Mouse (Mus musculus) fibroblast of lung, adult 2 months (primary cell): ENCODE data around the gene Klhl40.

Experiments
- DNase-seq: peaks from one replicate; pipeline ENCODE4 v3.0.0-alpha.2; 2011; ENCODE audit warnings: low read depth

Klhl40 gene

DNA sequence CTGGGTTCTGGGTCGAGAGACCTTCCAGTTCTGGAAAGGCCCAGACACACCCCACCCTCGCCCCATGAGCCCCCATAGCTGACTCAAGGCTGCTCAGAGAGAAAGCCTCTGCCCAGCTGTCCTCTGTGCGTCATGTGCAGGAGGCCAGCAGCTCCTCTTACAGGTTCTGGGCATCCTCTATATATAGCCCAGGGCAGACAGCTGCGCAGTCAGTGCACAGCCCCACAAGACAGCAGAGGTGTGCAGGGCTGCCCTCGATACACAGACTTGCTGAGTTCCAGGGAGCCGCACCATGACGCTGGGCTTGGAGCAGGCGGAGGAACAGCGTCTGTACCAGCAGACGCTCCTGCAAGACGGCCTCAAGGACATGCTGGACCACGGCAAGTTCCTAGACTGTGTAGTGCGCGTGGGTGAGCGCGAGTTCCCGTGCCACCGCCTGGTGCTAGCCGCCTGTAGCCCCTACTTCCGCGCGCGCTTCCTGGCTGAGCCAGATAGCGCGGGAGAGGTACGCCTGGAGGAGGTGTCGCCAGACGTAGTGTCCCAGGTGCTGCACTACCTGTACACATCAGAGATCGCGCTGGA, at the start of gene Klhl40:
Klhl40 (plus strand) TSS at position 124 of the 582 bp plus-strand sequence.
- DNase-seq: no peak

- DNase-seq: no peak
These were observed 36.9 kb upstream of the Klhl40 start for GRCm38 (mm10) chr9:121740490-121740889.

DNA sequence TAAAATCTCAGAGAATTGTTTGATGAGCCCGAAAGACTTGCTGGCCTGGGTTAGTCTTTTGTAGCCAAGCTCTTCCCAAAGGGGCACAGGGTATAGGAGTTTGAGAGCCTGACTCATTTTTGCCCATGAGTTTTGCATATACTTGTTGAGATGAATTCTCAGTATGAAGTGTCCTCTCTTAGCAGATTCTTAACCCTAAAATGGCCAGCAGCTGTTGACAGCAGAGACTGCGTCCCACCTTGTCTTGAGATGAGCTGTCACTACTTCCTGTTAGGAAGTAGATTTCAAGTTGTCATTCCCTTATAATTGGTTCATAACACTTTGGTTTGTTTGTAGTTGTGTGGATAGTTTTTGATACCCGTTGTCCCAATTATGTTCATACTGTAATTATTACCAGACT, 36.2 kb upstream of the Klhl40 start:
- no peak for DNase-seq

GRCm38 (mm10) chr9:121744051-121744450, 33.4 kb upstream of the Klhl40 start:
- no peak for DNase-seq

DNA sequence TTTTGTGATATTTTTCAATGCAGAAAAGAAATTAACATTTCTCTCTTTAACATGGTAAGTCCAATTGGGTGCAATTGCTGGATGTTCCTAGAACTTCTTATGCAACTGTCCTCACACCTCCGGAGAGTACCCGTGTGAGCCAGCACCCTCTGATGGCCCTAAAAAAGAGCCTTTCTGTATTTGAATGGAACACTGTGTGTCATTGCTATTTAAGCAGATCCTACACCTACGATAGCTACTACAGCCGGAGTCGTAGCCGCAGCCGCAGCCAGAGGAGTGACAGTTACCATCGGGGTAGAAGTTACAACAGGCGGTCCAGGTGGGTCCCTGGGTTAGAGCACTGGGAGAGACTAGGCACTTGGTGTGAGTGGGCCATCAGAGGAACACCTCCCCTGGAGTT, 24.6 kb upstream of the Klhl40 start:
- DNase-seq: no peak

GRCm38 (mm10) chr9:121754624-121755023, 22.8 kb upstream of the Klhl40 start:
- no peak for DNase-seq

GRCm38 (mm10) chr9:121756785-121757184, 20.6 kb upstream of the Klhl40 start:
- no peak for DNase-seq

DNA sequence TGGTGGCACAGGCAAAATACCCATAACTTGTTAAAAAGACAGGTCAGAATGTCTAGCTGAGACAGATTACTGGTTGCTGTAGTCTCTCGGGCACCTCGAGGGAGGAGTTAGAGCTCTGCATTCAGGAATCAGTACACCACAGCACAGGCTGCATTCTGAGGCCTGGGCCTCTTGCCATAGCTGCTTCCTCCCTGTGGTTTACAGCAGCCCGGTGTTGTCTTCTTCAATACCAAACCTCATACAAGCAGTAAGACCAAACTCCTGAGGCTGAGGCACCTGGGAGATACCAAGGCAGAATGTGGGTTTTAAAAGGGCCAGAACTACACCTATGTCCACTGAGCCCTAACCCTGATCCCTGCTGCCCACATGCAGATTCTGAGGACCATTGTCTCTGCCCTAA, 20.0 kb upstream of the Klhl40 start:
- peak; percentile 25 for DNase-seq

- DNase-seq: peak; percentile 53
These were observed 19.3 kb upstream of the Klhl40 start for GRCm38 (mm10) chr9:121757835-121758814.

DNA sequence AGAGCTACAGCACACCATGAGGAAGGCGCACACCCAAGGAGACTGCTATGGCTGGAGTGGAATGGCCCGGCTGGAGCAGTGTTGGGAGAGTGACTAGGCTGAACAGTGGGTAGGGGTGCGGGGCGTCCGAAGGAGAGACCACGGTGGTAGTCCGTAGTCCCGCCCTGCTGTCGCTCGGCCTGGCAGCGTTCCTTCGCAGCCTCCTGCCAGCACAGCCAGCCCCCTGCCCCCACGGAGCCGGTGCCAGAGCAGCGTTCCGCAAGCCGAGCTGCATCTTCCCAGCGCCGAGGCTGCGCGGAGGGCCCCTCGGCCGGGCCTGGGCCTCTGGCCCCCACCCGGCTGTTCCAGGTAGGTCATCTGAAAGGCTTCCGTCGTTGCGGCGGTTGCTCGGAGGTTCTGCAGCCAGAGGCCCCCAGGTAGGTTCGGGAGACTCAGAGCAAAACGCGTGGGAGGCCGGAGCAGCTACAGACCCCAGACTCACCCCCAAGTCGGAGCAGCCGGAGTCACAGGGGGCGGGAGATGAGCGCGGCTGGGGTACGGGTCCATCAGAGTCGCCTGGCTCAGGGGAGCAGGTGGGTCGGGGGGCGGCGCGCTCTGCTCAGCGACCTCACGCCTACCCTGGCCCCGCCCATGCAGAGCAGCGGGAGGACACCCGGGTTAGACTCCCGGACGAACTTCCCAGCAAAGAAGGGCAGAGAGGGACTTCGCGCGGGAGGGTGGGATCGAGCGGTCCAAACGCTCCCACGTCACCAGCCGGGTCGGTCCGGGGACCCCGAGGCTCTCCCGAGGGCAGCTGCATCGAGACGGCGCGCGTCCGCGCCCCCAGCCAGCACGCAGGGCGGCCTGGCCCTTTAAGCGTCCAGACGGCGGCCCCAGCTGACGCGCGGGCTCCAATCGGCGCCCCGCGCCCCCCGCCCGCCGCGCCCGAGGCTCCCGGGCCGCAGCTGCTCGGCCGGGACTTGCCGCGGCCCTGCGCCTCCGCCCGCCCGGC, 18.0 kb upstream of the Klhl40 start, which contains the start of gene Zfp651:
Zfp651 (plus strand) TSS at position 240 of the 991 bp plus-strand sequence.
- peak; percentile 22 for DNase-seq

- DNase-seq: peak; percentile 19
These were observed 16.9 kb upstream of the Klhl40 start for GRCm38 (mm10) chr9:121760271-121761090.

GRCm38 (mm10) chr9:121761091-121761665, 16.2 kb upstream of the Klhl40 start:
- DNase-seq: peak; percentile 46

- DNase-seq: no peak
These were observed 15.6 kb upstream of the Klhl40 start for GRCm38 (mm10) chr9:121761787-121762186.

DNA sequence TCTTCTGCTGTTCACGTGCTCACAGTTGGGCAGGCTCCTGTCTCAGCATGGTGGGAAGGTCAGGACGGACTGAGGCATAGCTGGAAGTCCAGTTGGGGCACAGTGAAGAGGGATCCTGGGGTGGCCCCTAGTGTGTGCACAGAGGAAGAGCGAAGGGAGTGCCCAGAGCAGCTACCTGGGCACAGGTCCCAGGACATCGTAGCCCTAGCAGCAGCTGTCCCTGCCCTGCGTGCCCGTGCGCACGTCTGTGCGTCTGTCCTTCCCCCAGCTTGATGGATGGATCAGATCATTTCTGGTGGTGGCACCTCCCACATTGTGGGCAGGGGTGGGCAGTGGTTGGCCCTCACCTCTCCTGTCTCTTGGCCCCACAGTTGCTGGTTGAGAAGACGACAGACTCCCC, 15.2 kb upstream of the Klhl40 start:
- no peak for DNase-seq

DNA sequence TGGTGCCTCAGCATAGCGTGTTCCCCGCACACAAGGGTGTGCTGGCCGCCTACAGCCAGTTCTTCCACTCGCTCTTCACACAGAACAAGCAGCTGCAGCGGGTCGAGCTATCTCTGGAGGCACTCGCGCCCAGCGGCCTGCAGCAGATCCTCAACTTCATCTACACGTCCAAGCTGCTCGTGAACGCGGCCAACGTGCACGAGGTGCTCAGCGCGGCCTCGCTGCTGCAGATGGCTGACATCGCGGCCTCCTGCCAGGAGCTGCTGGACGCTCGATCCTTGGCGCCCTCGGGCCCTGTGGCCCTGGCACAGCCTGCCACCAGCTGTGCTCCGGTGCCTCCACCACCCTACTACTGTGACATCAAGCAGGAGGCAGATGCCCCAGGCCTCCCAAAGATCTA, 14.6 kb upstream of the Klhl40 start:
- DNase-seq: no peak

DNA sequence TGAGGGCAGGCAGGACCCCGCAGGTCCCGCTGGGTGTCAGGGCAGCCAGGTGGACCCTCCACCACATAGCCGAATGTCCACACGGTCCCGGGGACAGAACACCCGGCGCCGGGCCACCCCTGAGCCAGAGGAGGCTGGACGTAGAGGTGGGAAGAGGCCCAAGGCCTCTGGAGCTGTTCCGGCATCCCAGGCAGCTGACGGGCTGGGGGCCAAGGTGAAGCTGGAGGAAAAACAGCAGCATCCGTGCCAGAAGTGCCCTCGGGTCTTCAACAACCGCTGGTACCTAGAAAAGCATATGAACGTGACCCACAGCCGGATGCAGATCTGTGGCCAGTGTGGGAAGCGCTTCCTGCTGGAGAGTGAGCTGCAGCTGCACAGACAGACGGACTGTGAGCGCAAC, 13.7 kb upstream of the Klhl40 start:
- DNase-seq: no peak

DNA sequence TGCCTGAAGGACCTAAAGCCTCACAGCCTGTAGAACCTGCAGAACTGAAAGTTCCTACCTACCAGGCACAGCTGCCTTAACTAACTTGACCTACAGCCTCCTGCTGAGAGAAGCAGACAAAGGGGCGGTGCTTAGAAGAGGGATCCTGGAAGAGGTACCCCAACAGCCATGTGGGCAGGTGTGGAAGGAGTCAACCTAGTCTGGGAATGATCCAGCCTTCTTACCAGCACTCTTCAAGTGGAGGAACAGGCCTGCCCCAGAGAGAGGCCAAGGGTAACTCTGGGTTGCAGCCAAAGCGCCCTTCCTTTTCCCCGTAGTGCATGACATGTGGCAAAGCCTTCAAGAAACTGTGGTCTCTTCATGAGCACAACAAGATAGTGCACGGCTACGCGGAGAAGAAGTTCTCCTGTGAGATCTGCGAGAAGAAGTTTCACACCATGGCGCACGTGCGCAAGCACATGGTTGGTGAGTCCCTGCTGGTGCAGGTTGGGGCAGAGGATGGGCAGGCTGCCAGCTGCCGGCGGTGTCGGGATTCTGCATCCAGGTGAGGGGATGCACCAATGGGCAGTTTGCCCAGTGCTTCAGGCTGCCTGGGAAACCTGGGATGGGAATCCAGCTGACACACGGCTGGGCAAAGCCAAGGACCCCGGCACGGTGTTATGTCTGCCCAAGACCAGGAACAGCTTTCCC, 12.1 kb upstream of the Klhl40 start:
- DNase-seq: no peak

DNA sequence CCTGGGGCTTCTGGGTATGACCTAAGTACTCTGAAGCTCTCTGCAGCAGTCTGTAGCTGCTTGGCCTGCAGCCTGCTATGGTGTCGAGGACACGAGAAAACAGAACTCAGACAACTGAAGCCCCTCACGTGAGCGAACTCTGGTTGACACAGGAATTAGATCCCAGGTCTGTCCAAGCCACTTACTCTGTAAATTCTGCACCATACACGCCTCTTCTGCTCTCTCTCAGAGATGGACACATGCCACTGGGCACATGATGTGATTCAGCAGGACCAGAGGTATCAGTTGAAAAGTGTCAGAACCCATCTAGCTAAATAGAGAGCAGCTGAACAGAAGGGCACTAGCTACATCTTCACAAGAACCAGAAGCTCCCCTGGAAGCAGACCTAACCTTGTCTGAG, 5.0 kb upstream of the Klhl40 start:
- no peak for DNase-seq

DNA sequence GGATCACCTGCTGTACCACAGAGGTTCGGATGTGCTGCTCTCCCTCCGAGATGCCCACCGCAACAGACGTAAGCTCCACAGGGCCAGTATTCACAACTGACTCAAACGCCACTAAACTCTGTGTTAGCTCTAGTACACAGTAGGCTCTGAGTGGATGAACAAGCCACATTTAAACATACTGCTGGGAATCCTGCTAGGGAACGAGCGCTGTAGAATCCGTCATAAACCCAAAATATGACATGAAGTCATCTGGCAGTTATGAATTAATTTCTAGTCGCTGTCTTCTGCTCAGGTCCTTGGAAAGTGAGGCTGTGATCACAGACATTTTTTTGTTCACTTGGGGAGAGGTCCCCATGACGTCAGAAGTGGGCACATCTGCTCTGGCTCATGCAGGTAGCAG, 1.5 kb upstream of the Klhl40 start:
- no peak for DNase-seq

DNA sequence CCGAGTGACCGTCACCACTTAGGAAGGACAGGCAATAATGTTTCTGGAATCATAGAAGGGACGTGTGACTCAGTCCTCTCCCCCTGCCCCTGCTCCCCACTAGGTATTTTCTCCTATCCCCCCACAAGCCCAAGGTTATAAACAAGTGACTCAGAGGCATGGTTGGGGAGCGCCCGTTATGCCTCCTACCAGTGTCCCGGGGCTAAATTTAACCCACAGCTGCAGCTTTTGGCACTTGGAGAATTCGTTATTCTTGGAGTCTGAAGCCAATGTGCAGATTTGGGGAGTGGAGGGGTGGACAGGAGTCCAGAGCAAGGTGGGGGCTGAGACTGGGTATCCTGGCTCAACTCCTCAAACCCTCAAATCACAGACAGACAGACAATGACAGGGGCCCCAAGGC, 896 bp upstream of the Klhl40 start:
- no peak for DNase-seq
